Mouse (Mus musculus): ENCODE data around the gene Kcnmb2. TPM values are rescaled to one million over a fixed set of nuclear protein-coding genes. Genes with fewer than 3 reads are reported as not detected.

Kcnmb2 gene
- total and polyA plus RNA-seq, 2 experiments from 2014 or later, result 10.4 to 15.0 TPM

- DNase-seq (ENCODE audit: low spot score), result no peak
Measured at GRCm38 (mm10) chr3:31903506-31903905, 1.2 kb downstream of the Kcnmb2 start.

GRCm38 (mm10) chr3:31904156-31904555, 1.8 kb downstream of the Kcnmb2 start:
- no peaks in the 10 kb centered on the region for H3K27me3 ChIP-seq (ENCODE audit: insufficient read depth, low read length)
- peak overlapping the region; percentile 43 for H3K4me3 ChIP-seq (ENCODE audit: low read depth, low read length)
- H3K36me3 ChIP-seq (ENCODE audit: insufficient read depth, low read length), result no peaks in the 10 kb centered on the region
- H3K4me2 ChIP-seq (ENCODE audit: low read depth, low read length, poor library complexity, severe bottlenecking), result peak overlapping the region; percentile 66
- ATAC-seq (ENCODE audit: low FRiP score) (no peak), DNase-seq (ENCODE audit: low spot score) (no peak)
- H3K27ac ChIP-seq (ENCODE audit: low read depth, low read length), result no peak overlapping the region
- no peak overlapping the region for H3K9ac ChIP-seq (replicated peaks; ENCODE audit: low read length, poor library complexity, severe bottlenecking)
- H3K4me1 ChIP-seq (ENCODE audit: insufficient read depth, low read length), result peaks cover 5% of the 10 kb centered on the region; the same call in 1 of the 2 replicates
- no peak for TF ChIP-seq CTCF (IDR thresholded peaks at IDR 0.05)
- no peaks in the 10 kb centered on the region for H3K9me3 ChIP-seq (ENCODE audit: low read length)
- 44% methylated on average over 5 of the region's 5 CpGs for WGBS

More at GRCm38 (mm10) chr3:31903506-31903905, 1.2 kb downstream of the Kcnmb2 start:
- no peak for ATAC-seq (ENCODE audit: low FRiP score)
- TF ChIP-seq CTCF (IDR thresholded peaks at IDR 0.05), result no peak
- Histone ChIP-seq H3K4me3 (ENCODE audit: low read depth, low read length) (peak overlapping the region; percentile 43), H3K27ac (ENCODE audit: low read depth, low read length) (no peak overlapping the region), H3K4me1 (ENCODE audit: insufficient read depth, low read length) (peaks cover 5% of the 10 kb centered on the region; the same call in 1 of the 2 replicates), H3K9me3 (ENCODE audit: low read length) (no peaks in the 10 kb centered on the region), H3K27me3 (ENCODE audit: insufficient read depth, low read length) (no peaks in the 10 kb centered on the region), H3K9ac (replicated peaks; ENCODE audit: low read length, poor library complexity, severe bottlenecking) (peak overlapping the region; percentile 42; the same call in 1 of the 2 replicates), H3K36me3 (ENCODE audit: insufficient read depth, low read length) (no peaks in the 10 kb centered on the region), H3K4me2 (ENCODE audit: low read depth, low read length, poor library complexity, severe bottlenecking) (peak overlapping the region; percentile 66)
- WGBS, result 1% methylated on average over 9 of the region's 9 CpGs

GRCm38 (mm10) chr3:31911168-31911567, 8.9 kb downstream of the Kcnmb2 start:
- no peak for TF ChIP-seq CTCF (IDR thresholded peaks at IDR 0.05)
- Histone ChIP-seq H3K27ac (ENCODE audit: low read depth, low read length) (no peak overlapping the region), H3K9ac (replicated peaks; ENCODE audit: low read length, poor library complexity, severe bottlenecking) (no peak overlapping the region), H3K4me1 (ENCODE audit: insufficient read depth, low read length) (no peaks in the 10 kb centered on the region), H3K36me3 (ENCODE audit: insufficient read depth, low read length) (no peaks in the 10 kb centered on the region), H3K4me3 (ENCODE audit: low read depth, low read length) (no peak overlapping the region), H3K9me3 (ENCODE audit: low read length) (no peaks in the 10 kb centered on the region), H3K27me3 (ENCODE audit: insufficient read depth, low read length) (no peaks in the 10 kb centered on the region), H3K4me2 (ENCODE audit: low read depth, low read length, poor library complexity, severe bottlenecking) (no peak overlapping the region)
- ATAC-seq (ENCODE audit: low FRiP score) (0 out of 2 replicates have a peak, but pooled peaks have one; percentile 41), DNase-seq (ENCODE audit: low spot score) (no peak)
- 49% methylated on average over 5 of the region's 5 CpGs for WGBS

- no peak overlapping the region for H3K4me3 ChIP-seq (ENCODE audit: low read depth, low read length)
- no peak for TF ChIP-seq CTCF (IDR thresholded peaks at IDR 0.05)
- no peak overlapping the region for H3K4me2 ChIP-seq (ENCODE audit: low read depth, low read length, poor library complexity, severe bottlenecking)
- 64% methylated on average over 3 of the region's 3 CpGs for WGBS
- H3K4me1 ChIP-seq (ENCODE audit: insufficient read depth, low read length), result no peaks in the 10 kb centered on the region
- H3K9me3 ChIP-seq (ENCODE audit: low read length), result no peaks in the 10 kb centered on the region
- no peaks in the 10 kb centered on the region for H3K27me3 ChIP-seq (ENCODE audit: insufficient read depth, low read length)
- no peak for DNase-seq (ENCODE audit: low spot score)
- no peaks in the 10 kb centered on the region for H3K36me3 ChIP-seq (ENCODE audit: insufficient read depth, low read length)
- H3K27ac ChIP-seq (ENCODE audit: low read depth, low read length), result no peak overlapping the region
- no peak for ATAC-seq (ENCODE audit: low FRiP score)
- no peak overlapping the region for H3K9ac ChIP-seq (replicated peaks; ENCODE audit: low read length, poor library complexity, severe bottlenecking)
Measured at GRCm38 (mm10) chr3:31911690-31912089, 9.4 kb downstream of the Kcnmb2 start.

- 87% methylated on average over 1 of the region's 1 CpGs for WGBS
Measured at GRCm38 (mm10) chr3:31928544-31928943, 26.2 kb downstream of the Kcnmb2 start.

GRCm38 (mm10) chr3:31934704-31935103, 32.4 kb downstream of the Kcnmb2 start:
- TF ChIP-seq CTCF (IDR thresholded peaks at IDR 0.05), result no peak
- no peaks in the 10 kb centered on the region for H3K9me3 ChIP-seq (ENCODE audit: low read length)
- no peak overlapping the region for H3K27ac ChIP-seq (ENCODE audit: low read depth, low read length)
- H3K9ac ChIP-seq (replicated peaks; ENCODE audit: low read length, poor library complexity, severe bottlenecking), result no peak overlapping the region
- no peaks in the 10 kb centered on the region for H3K27me3 ChIP-seq (ENCODE audit: insufficient read depth, low read length)
- H3K4me3 ChIP-seq (ENCODE audit: low read depth, low read length), result no peak overlapping the region
- no peaks in the 10 kb centered on the region for H3K36me3 ChIP-seq (ENCODE audit: insufficient read depth, low read length)
- H3K4me2 ChIP-seq (ENCODE audit: low read depth, low read length, poor library complexity, severe bottlenecking), result no peak overlapping the region
- DNase-seq (ENCODE audit: low spot score) (no peak), ATAC-seq (ENCODE audit: low FRiP score) (no peak)
- 70% methylated on average over 1 of the region's 1 CpGs for WGBS
- no peaks in the 10 kb centered on the region for H3K4me1 ChIP-seq (ENCODE audit: insufficient read depth, low read length)

More at GRCm38 (mm10) chr3:31928544-31928943, 26.2 kb downstream of the Kcnmb2 start:
- no peak overlapping the region for H3K27ac ChIP-seq (ENCODE audit: low read depth, low read length)
- H3K9me3 ChIP-seq (ENCODE audit: low read length), result no peaks in the 10 kb centered on the region
- ATAC-seq (ENCODE audit: low FRiP score) (no peak), DNase-seq (ENCODE audit: low spot score) (no peak)
- H3K27me3 ChIP-seq (ENCODE audit: insufficient read depth, low read length), result no peaks in the 10 kb centered on the region
- no peak for TF ChIP-seq CTCF (IDR thresholded peaks at IDR 0.05)
- no peak overlapping the region for H3K4me2 ChIP-seq (ENCODE audit: low read depth, low read length, poor library complexity, severe bottlenecking)
- no peak overlapping the region for H3K9ac ChIP-seq (replicated peaks; ENCODE audit: low read length, poor library complexity, severe bottlenecking)
- no peak overlapping the region for H3K4me3 ChIP-seq (ENCODE audit: low read depth, low read length)
- H3K4me1 ChIP-seq (ENCODE audit: insufficient read depth, low read length), result no peaks in the 10 kb centered on the region
- H3K36me3 ChIP-seq (ENCODE audit: insufficient read depth, low read length), result no peaks in the 10 kb centered on the region
